Mouse (Mus musculus): ENCODE measurements at regions not wholly inside any gene's neighbourhood (a gene's known extent, or its start where the extent isn't known, plus 50 kb on each side); places are given as distances from the start of the nearest gene placed in this dataset.

- no peak for TF ChIP-seq CTCF (IDR thresholded peaks at IDR 0.05; ENCODE audit: borderline replicate concordance, insufficient read depth, low read depth, low read length)
- no peak for TF ChIP-seq POLR2A (IDR thresholded peaks at IDR 0.05; ENCODE audit: borderline replicate concordance, insufficient read depth, low read length)
These were observed 77.5 kb downstream of the Avpr1a start for GRCm38 (mm10) chr10:122525807-122526206.

All from cerebellum, adult 2 months (tissue).